Mouse (Mus musculus) liver, postnatal 0 days (tissue): ENCODE measurements around the gene Ism1. TPM values are rescaled to one million over a fixed set of nuclear protein-coding genes. Genes with fewer than 3 reads are reported as not detected.

Experiments used
- ATAC-seq: fragments of 200-750 bp; cut with Nextera tagmentation; 2 replicates; pipeline ENCODE4 v1.8.0; 2017; ENCODE audit warnings: mild to moderate bottlenecking, moderate library complexity
- DNase-seq: peaks from one replicate; pipeline ENCODE4 v3.0.0-alpha.2; 2016
- H3K27ac ChIP-seq: fragments of 300-500 bp; sonication (generic); 2 replicates; pipeline ENCODE4 v1.5.1; 2014; ENCODE audit warnings: antibody characterized with exemption, moderate library complexity, mild to moderate bottlenecking, low read depth
- H3K27me3 ChIP-seq: fragments of 300-500 bp; sonication (generic); 2 replicates; pipeline ENCODE4 v1.6.1; 2014; ENCODE audit warnings: low read length, control low read depth, mixed read lengths; ENCODE audit not compliant: insufficient read depth
- H3K36me3 ChIP-seq: fragments of 300-500 bp; sonication (generic); replicated peaks from 2 replicates; pipeline ENCODE4 v1.6.1; 2014; ENCODE audit warnings: mild to moderate bottlenecking, control low read depth, low read length, moderate library complexity, mixed read lengths; ENCODE audit not compliant: insufficient read depth
- H3K4me1 ChIP-seq: fragments of 300-500 bp; sonication (generic); 2 replicates; pipeline ENCODE4 v1.6.1; 2014; ENCODE audit warnings: antibody characterized with exemption, mild to moderate bottlenecking, control low read depth; ENCODE audit not compliant: insufficient read depth
- H3K4me2 ChIP-seq: fragments of 300-500 bp; sonication (generic); 2 replicates; pipeline ENCODE4 v1.6.1; 2014; ENCODE audit warnings: low read depth, mild to moderate bottlenecking, low read length, moderate library complexity, mixed read lengths
- H3K4me3 ChIP-seq: fragments of 300-500 bp; sonication (generic); 2 replicates; pipeline ENCODE4 v1.5.1; 2014; ENCODE audit warnings: low read depth, low read length
- H3K9ac ChIP-seq: fragments of 300-500 bp; sonication (generic); replicated peaks from 2 replicates; pipeline ENCODE4 v1.6.1; 2014; ENCODE audit warnings: mild to moderate bottlenecking, moderate library complexity
- H3K9me3 ChIP-seq: fragments of 300-500 bp; sonication (generic); 2 replicates; pipeline ENCODE4 v1.6.1; 2016; ENCODE audit warnings: mild to moderate bottlenecking, control low read depth, low read length, mixed read lengths
- CTCF ChIP-seq: sonication (generic); IDR thresholded peaks from 2 replicates; pipeline ENCODE4 v1.5.1; 2016; ENCODE audit warnings: antibody characterized with exemption, low read depth
- EP300 ChIP-seq: IDR thresholded peaks from 2 replicates; pipeline ENCODE4 v1.6.1; 2016; ENCODE audit warnings: antibody characterized with exemption, low read depth, mild to moderate bottlenecking
- WGBS: fragments of 180-500 bp; shearing (Covaris S2); extraction: QIAGEN DNeasy Blood & Tissue Kit; methylation state at CpG from one replicate; pipeline ENCODE4 v1.1.7; 2014; ENCODE audit not compliant: insufficient replicate concordance; 5-methylcytosine and 5-hydroxymethylcytosine counted together
- polyA plus RNA-seq: library from polyadenylated mRNA; unstranded; fragments of >200 nt; fragmentation: Nextera tagmentation; extraction: Ambion mirVana; gene quantifications from 2 replicates; pipeline ENCODE4 v1.2.1, GENCODE M21; 2015

The Ism1 gene
- polyA plus RNA-seq, 1 experiment from 2014 or later, result not detected

DNA sequence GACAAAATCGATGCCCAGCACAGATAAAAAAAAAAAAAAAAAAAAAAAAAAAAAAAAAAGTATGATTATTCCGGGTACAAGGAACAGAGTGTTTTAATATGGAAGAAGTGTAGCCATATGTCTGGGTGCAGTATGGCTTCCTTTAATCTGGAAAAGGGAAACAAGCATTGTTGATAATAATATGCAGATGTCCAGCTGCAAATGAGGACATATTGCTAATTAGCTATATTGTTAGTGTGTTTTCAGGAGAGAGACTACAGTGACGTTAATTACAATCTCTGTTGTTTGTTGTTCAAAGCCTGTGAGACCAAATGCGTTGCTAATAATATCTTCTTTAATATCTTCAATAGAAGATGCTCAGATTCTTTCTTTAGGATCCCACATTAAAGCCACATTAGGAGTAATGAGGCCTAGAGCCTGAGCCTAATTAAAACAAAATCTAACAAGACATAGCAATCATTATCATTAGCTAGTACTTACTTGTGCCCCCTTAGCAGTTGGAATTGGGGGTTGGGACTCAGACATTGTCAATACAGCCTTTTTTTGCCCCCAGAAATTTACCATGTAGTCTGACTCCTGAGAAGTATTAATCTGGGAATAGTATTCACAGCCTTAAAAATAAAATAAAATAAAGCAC, 46.3 kb downstream of the Ism1 start:
- no peaks in the 10 kb centered on the region for H3K36me3 ChIP-seq
- H3K4me2 ChIP-seq, result no peak overlapping the region
- H3K4me1 ChIP-seq, result no peaks in the 10 kb centered on the region
- H3K9ac ChIP-seq, result no peak overlapping the region
- no peak for TF ChIP-seq CTCF
- no peak for TF ChIP-seq EP300
- no peak for ATAC-seq
- no peaks in the 10 kb centered on the region for H3K27me3 ChIP-seq
- DNase-seq, result no peak
- H3K9me3 ChIP-seq, result no peaks in the 10 kb centered on the region
- H3K27ac ChIP-seq, result no peak overlapping the region
- WGBS, result 63% methylated on average over 4 of the region's 4 CpGs
- no peak overlapping the region for H3K4me3 ChIP-seq

DNA sequence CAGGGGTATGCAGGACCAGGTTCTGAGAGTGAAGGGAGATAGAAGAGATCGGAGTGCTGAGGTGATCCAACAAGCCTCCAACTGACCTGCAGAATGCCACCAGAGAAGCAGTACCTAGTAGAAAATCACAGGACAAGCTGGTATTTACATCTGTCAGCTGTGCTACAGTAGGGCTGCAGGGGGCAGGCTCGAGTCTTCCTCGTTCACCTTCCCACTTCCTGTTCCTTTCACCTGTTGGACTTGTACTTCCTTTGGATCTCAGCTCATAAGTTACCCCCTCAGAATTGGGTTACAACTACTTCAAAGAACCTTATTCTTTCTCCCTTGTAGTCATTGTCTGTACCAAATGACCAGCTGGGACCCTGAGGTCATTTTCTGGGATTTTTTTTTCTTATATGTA, 47.4 kb downstream of the Ism1 start:
- ATAC-seq (no peak), DNase-seq (no peak)
- Histone ChIP-seq H3K27me3 (no peaks in the 10 kb centered on the region), H3K36me3 (no peaks in the 10 kb centered on the region), H3K4me3 (no peak overlapping the region), H3K9ac (no peak overlapping the region), H3K27ac (no peak overlapping the region), H3K4me2 (no peak overlapping the region), H3K4me1 (no peaks in the 10 kb centered on the region), H3K9me3 (no peaks in the 10 kb centered on the region)
- TF ChIP-seq CTCF (0 out of 2 replicates have a peak, but pooled peaks have one; percentile 8), EP300 (no peak)
- WGBS, result 63% methylated on average over 3 of the region's 3 CpGs

DNA sequence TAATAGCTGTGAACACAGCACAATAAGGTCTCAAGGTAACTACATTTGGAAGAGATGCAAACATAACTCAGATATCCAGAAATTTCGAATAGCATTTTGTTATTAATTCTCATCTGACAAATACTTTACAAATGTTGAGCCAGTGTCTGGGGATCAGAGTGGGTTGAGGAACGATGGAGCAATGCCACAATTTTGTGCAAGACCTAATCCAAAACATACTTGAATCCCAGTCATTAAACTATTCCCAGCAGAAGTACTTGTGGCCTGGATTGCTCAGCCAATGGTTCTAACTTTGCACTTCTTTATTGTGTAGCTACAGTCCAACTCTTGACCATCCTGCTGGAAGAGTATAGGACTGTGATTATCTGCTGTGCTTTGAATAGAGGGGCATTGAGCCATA, 50.1 kb downstream of the Ism1 start:
- Histone ChIP-seq H3K4me1 (no peaks in the 10 kb centered on the region), H3K27me3 (no peaks in the 10 kb centered on the region), H3K9ac (no peak overlapping the region), H3K36me3 (no peaks in the 10 kb centered on the region), H3K9me3 (no peaks in the 10 kb centered on the region), H3K4me2 (no peak overlapping the region), H3K27ac (no peak overlapping the region), H3K4me3 (no peak overlapping the region)
- WGBS, result 62% methylated on average over 2 of the region's 2 CpGs
- DNase-seq (no peak), ATAC-seq (no peak)
- TF ChIP-seq EP300, result no peak
- no peak for TF ChIP-seq CTCF

DNA sequence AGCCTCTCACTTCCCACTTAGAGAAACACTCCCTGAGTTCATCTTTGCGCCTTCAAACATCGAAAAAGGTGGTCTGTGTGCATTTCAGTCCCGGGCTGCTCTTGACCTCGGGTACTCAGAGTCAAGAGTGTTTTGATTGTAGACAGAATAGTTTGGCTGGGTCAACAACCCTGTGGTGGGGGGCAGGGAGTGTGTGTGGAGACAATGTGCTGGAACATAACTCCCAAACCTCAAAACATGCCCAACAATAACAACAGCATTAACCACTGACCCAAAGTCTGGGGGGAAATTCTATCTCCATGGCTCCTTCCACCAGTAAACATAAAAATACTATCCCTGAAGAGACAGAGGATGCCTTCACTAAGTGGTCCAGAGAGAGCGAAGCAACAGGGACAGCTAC, 51.4 kb downstream of the Ism1 start:
- Histone ChIP-seq H3K27me3 (no peaks in the 10 kb centered on the region), H3K27ac (no peak overlapping the region), H3K4me3 (no peak overlapping the region), H3K9me3 (no peaks in the 10 kb centered on the region), H3K4me1 (no peaks in the 10 kb centered on the region), H3K9ac (no peak overlapping the region), H3K4me2 (no peak overlapping the region), H3K36me3 (no peaks in the 10 kb centered on the region)
- TF ChIP-seq EP300, result no peak
- no peak for TF ChIP-seq CTCF
- 57% methylated on average over 5 of the region's 5 CpGs for WGBS
- ATAC-seq (no peak), DNase-seq (no peak)

DNA sequence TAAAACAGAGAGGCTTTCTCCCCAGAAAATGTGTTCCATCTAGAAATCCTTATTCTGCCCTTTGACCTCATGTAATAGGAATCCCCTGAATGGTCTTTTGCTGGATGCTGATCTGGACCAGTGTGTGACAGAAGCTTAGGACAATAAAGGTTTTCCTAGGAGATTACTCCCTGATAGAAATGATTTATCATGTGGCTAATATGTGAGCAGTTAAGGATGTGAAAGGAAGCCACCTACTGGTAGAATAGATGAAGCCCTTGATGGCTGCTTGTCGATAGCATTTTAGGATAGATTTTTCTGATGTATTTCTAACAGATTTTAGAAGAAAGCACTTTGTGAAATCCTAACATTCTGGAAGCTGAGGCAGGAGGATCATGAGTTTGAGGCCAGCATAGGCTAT, 64.4 kb downstream of the Ism1 start:
- no peaks in the 10 kb centered on the region for H3K4me1 ChIP-seq
- H3K27me3 ChIP-seq, result no peaks in the 10 kb centered on the region
- ATAC-seq (no peak), DNase-seq (no peak)
- no peak overlapping the region for H3K9ac ChIP-seq
- H3K9me3 ChIP-seq, result no peaks in the 10 kb centered on the region
- H3K36me3 ChIP-seq, result no peaks in the 10 kb centered on the region
- WGBS, result 66% methylated on average over 1 of the region's 1 CpGs
- H3K4me2 ChIP-seq, result no peak overlapping the region
- no peak overlapping the region for H3K27ac ChIP-seq
- TF ChIP-seq CTCF (0 out of 2 replicates have a peak, but pooled peaks have one; percentile 21), EP300 (no peak)
- H3K4me3 ChIP-seq, result no peak overlapping the region

DNA sequence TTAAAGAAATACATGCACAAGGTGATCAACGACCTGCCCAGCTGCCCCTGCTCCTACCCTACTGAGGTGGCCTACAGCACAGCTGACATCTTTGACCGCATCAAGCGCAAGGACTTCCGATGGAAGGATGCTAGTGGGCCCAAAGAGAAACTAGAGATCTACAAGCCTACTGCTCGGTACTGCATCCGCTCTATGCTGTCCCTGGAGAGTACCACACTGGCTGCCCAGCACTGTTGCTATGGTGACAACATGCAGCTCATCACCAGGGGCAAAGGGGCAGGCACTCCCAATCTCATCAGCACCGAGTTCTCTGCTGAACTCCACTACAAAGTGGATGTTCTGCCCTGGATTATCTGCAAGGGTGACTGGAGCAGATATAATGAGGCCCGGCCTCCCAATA, 79.0 kb downstream of the Ism1 start:
- Histone ChIP-seq H3K4me2 (no peak overlapping the region), H3K9me3 (no peaks in the 10 kb centered on the region), H3K4me3 (no peak overlapping the region), H3K4me1 (no peaks in the 10 kb centered on the region), H3K36me3 (no peaks in the 10 kb centered on the region), H3K9ac (no peak overlapping the region), H3K27ac (no peak overlapping the region), H3K27me3 (no peaks in the 10 kb centered on the region)
- WGBS, result 77% methylated on average over 8 of the region's 8 CpGs
- no peak for DNase-seq
- ATAC-seq, result no peak
- TF ChIP-seq CTCF (no peak), EP300 (no peak)

DNA sequence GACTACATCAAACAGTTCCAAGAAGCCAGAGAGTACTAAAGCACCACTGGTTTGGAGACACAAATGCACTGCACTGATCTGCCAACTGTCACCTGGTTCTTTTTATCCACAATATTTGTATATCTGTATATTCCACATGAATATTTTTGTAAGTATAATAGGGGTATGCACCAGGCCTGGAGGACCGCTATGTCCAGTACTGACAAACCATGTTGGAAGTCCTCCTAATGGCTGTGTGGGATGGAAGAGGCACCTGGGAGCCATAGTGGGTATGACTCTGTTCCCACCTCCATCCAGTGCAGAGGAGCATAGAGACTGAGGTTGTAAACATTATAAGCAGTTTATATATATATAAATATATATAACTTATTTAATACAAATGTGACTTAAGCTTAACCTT, 79.5 kb downstream of the Ism1 start:
- TF ChIP-seq EP300, result no peak
- no peak for TF ChIP-seq CTCF
- Histone ChIP-seq H3K36me3 (no peaks in the 10 kb centered on the region), H3K27ac (no peak overlapping the region), H3K9me3 (no peaks in the 10 kb centered on the region), H3K4me1 (no peaks in the 10 kb centered on the region), H3K4me3 (no peak overlapping the region), H3K9ac (no peak overlapping the region), H3K27me3 (no peaks in the 10 kb centered on the region), H3K4me2 (no peak overlapping the region)
- no peak for DNase-seq
- ATAC-seq, result no peak
- 91% methylated on average over 1 of the region's 1 CpGs for WGBS
